Mouse (Mus musculus) thymus, adult 2 months (tissue): ENCODE measurements around the gene Myo9b.

Source experiments
- CTCF ChIP-seq: fragments of 200-500 bp; IDR thresholded peaks from 2 replicates; pipeline ENCODE4 v1.5.1; 2012; ENCODE audit warnings: mild to moderate bottlenecking, control low read depth, low read length, moderate library complexity, borderline replicate concordance; ENCODE audit not compliant: control insufficient read depth, poor library complexity, insufficient read depth; ENCODE audit errors: extremely low read depth
- POLR2A ChIP-seq: fragments of 200-500 bp; IDR thresholded peaks from 2 replicates; pipeline ENCODE4 v1.6.1; 2012; ENCODE audit warnings: mild to moderate bottlenecking, low read length, control low read depth, moderate library complexity; ENCODE audit not compliant: control insufficient read depth, poor library complexity, insufficient read depth; ENCODE audit errors: extremely low read depth

DNA sequence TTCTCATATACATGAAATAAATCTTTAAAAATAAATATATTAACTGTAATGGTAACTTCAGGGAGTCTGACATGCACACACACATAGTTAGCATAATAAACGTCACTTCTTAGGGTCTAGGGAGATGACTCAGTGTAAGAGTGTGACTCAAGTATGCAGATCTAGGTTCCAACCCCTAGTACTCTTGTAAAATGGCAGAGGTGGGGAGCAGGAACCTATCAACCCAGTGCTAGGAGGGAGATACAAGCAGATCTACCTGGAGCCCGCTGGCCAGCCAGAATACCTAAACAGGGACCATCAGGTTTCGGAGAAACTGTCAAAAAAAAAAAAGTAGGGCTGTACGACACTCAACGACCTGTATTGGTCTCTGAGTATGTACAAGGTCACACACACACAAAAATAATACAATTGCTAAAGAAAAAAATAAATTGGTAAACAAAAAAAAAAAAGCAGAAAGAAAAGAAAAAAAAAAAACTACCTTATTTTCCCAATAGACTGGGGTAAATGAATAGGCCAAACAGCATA is 98.3 kb downstream of the Myo9b start:
- TF ChIP-seq CTCF (no peak), POLR2A (no peak)
